Mouse (Mus musculus) adipocyte (in vitro differentiated cells): ENCODE results near the gene Man1b1.
A peak's percentile ranks its signal among the peaks of the same experiment; 100 is the strongest.

Experiments used
- DNase-seq: peaks from one replicate; pipeline ENCODE4 v3.0.0-alpha.2; 2016; ENCODE audit warnings: low spot score

Gene Man1b1

GRCm38 (mm10) chr2:25305587-25306359 is 26.4 kb upstream of the Man1b1 start:
- DNase-seq: no peak

DNA sequence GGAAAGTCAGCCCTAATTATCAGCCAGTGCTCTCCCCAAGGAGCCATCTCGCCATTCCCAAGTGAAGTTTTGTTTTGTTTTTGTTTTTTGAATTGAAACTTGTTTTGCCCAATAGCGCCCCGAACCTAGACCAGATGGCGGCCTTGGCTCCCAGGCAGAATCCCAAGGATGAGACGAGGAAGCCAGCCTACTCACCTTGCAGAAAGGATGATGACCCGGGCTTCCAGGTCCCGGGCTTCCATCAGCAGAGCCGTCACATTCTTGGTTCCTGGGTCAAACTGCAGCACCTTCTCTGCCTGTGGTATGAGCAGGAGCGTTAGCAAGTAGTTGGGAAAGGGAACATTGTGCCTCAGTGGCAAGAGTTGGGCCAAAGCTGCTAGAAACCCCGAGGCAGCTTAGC is 22.0 kb upstream of the Man1b1 start:
- DNase-seq: no peak

- no peak for DNase-seq
Measured at GRCm38 (mm10) chr2:25310969-25311368, 21.2 kb upstream of the Man1b1 start.

- no peak for DNase-seq
Measured at GRCm38 (mm10) chr2:25311491-25311891, 20.6 kb upstream of the Man1b1 start.

GRCm38 (mm10) chr2:25318119-25318966 is 13.8 kb upstream of the Man1b1 start:
- no peak for DNase-seq

- DNase-seq: no peak
Measured at GRCm38 (mm10) chr2:25318971-25319773, 13.0 kb upstream of the Man1b1 start, which contains the start of gene Grin1. TSS of gene Grin1 (minus strand) at chr2:25319187.

GRCm38 (mm10) chr2:25320084-25320483 is 12.1 kb upstream of the Man1b1 start:
- no peak for DNase-seq

DNA sequence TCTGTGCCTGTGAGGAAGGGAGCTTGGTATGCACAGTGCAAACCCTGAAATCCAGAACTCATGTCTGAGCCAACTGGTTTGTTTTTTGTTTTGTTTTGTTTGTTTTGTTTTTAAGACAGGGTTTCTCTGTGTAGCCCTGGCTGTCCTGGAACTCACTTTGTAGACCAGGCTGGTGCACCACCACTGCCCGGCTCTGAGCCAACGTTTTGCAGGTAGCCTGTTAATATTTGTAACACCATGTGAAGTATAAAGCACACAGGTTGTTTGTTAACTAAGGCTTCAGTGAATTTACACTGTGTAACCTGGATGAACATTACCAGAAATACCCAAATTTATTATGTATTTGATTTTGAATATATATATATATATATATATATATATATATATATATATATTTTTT is 6.1 kb upstream of the Man1b1 start:
- DNase-seq: no peak

GRCm38 (mm10) chr2:25328440-25328839 is 3.7 kb upstream of the Man1b1 start:
- peak; percentile 32 for DNase-seq

- DNase-seq: peak; percentile 21
Measured at GRCm38 (mm10) chr2:25331470-25331869, 668 bp upstream of the Man1b1 start.

DNA sequence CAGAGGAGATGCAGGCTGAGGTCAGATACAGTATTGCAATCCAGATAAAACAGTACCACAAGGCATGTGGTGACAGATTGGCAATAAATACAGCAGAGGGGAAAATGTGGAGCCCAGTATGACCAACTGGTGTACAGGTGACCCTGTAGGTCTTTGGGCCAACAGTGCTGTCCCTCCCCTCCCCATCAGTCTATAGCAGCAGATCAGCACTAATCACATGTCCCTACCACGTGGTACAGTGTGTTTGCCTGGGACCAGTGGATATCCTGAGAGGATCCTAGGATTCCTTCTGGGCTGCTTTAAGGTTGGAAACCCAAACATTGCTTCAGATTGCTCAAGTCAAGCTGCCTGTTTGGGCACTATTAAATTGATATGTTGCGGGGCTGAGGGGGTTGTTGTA is 1.4 kb downstream of the Man1b1 start:
- no peak for DNase-seq

- no peak for DNase-seq
Measured at GRCm38 (mm10) chr2:25338303-25338702, 6.2 kb downstream of the Man1b1 start.

GRCm38 (mm10) chr2:25348162-25348561 is 16.0 kb downstream of the Man1b1 start:
- DNase-seq: no peak

DNA sequence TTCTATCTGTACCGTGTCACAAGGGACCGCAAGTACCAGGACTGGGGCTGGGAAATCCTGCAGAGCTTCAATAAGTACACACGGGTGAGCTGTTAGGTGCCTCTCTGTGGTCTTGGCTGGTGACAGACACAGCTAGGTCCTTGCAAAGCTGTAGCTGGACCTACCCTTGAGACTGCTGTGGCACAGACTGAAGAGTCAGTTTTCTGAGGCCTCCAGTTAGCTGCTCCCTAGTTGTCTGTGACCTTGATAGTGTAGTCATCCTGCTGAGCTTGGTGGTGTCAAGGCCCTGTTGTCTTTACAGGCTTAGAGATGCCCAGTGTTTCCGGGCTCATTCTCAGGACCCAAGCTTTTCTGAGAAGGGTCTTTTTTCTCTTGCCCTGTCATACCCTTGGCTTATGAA is 17.4 kb downstream of the Man1b1 start:
- no peak for DNase-seq

GRCm38 (mm10) chr2:25350701-25351100 is 18.6 kb downstream of the Man1b1 start:
- no peak for DNase-seq

- DNase-seq: no peak
Measured at GRCm38 (mm10) chr2:25354211-25354610, 22.1 kb downstream of the Man1b1 start.

DNA sequence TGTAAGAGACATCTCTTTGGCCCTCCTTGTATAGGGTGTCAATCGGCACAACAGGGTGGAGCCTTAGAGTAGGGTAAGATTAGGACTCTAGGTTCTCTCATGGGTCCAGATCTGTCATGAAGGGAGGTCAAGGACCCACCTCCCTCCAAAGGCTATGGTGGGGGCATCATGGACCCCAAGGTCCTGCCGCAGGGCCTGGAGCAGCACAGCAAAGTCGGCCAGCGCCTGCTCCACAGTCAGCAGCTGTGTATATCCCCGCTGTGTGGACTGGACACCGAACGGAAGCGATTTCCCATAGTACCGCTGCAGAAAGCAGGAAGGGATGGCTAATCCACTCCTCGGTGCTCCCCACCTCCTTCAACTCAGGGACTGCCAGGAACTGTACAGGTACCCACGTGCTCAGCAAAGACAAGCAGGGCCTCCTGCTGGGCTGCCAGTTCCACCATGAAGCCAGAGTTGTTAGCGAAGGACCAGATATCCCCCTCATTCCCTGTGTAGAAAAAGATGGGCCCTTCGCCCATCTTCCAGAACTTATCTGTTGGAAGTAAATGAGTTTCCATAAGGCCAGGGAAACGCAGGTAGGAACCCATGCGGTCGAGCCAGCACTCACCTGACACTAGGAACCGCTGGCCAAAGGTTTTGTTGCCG is 23.4 kb downstream of the Man1b1 start:
- DNase-seq: no peak

DNA sequence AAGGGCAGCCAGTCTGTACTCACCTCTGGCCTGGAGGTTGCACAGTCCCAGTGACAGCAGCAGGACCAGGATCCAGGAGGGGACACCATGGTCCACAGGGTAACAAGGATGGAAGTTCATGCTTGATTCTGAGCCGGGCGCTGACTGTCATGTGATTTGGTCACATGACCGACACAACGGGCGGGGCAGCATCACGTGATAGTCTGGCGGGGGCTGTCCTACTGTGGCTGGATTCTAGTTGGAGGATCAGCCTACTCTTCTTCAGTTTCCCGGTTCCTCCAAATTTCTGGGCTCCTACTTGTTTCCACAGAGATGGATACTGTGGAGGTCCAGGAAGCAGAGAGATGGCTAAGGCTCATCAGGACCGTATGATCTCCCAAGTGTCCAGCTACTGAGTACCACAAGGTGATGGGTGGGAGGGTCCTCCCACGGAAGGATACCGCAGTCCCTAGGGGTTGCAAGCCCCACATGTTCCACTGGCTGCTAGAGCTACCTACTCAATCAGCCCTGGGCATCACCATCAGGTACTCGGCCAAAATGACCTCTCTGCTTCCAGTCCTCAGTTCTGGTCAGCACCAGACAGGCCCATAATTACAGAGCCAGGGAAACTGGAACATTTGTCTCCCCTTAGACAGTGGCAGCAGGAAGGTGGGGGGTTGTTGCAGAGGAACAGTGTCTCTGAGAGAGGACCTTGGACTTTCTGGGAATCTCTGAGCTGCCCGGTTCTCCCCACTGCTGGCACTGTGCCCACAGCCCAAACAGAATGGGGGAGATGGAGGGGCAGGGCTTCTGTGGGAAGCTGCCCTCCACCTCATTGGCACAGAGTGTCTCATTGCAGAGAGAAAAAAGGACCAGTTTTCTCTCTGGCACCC is 24.3 kb downstream of the Man1b1 start, which contains the start of gene Dpp7:
Dpp7 (minus strand) TSS at position 152 of the 872 bp plus-strand sequence.
- peak; percentile 88 for DNase-seq

DNA sequence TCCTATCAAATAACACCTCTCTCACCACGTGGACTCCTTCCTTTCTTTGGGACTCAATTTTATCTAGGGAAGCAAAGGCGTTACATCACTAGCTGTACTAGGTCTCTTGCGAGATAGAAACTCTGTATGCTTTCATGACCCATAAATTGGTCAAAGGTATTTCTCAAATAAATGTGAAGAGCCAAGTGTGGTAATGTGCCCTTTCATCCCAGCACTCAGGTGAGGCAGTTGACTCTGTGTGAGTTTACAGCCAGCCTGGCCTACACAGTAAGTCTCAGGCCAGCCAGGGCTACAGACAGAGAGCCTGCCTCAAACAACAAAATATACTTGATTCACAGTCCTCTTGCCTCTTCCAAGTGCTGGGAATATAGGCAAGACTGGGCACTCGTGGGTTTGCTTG is 27.7 kb downstream of the Man1b1 start:
- DNase-seq: no peak

GRCm38 (mm10) chr2:25363478-25364178 is 31.5 kb downstream of the Man1b1 start:
- DNase-seq: no peak
